Mouse (Mus musculus): Measurements from ENCODE around the gene Dtd2.

Gene Dtd2

GRCm38 (mm10) chr12:51985163-51985748 lies 21.0 kb downstream of the Dtd2 start:
- no peak for DNase-seq (ENCODE audit: low read depth, low spot score)

- DNase-seq (ENCODE audit: low read depth, low spot score) = no peak
These were observed 22.7 kb downstream of the Dtd2 start for GRCm38 (mm10) chr12:51983625-51984024.

DNA sequence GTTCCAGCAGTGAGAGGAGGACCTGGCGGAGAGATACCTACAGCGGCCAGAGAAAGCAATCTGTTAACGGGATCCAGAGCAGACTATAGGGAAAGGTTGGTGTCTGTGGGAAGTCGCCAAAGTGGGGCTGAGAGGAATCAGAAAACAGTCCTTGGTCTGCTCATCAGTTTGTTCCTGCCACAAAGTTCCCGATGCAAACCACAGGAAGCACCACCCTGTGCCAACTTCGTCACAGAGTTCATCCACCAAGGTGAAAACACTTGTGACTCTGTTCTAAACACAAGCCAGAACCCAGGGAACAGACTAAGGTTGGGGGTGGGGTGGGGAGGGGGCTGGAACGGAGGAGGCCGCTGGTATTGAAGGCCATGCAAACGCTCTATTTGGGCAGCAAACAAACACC lies 29.8 kb downstream of the Dtd2 start:
- peak; percentile 9 for DNase-seq (ENCODE audit: low read depth, low spot score)

- DNase-seq (ENCODE audit: low read depth, low spot score) = peak; percentile 15
These were observed 31.9 kb downstream of the Dtd2 start for GRCm38 (mm10) chr12:51974381-51974780.

DNA sequence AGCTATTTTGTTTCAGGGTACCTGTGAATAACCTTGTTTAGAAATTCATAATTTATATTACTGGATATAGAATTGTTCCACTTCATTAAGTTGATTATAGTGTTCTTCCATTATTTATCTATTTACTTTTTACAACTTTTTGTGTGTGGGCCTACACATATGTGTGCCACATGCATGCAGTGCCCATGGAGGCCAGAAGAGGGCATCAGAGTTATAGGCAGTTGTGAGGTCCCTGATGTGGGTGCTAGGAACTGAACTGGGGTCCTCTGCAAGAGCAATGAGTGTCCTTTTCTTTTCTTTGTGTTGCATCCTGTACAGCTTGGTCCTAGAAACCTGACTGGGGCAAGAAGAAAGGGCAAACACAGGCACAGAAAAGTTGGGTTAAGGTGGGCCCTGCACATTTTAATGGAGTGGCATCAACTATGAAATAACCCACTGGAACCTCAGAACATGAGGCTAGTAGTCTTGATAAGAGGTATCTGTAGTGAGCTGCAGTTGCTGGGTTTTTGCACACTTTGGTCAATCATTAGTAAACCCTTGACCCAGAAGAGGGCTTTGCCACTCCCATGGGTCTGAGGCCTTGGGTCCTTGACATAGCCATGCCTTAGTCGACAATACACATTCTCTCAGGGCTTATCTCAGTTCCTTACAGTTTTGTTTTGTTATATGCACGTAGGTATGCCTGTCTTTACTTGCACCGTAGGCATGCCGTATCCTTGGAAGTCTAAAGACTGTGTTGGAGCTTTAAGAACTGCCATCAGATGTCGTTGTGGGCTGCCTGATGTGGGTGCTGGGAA lies 33.8 kb downstream of the Dtd2 start:
- DNase-seq (ENCODE audit: low read depth, low spot score) = peak; percentile 47

DNA sequence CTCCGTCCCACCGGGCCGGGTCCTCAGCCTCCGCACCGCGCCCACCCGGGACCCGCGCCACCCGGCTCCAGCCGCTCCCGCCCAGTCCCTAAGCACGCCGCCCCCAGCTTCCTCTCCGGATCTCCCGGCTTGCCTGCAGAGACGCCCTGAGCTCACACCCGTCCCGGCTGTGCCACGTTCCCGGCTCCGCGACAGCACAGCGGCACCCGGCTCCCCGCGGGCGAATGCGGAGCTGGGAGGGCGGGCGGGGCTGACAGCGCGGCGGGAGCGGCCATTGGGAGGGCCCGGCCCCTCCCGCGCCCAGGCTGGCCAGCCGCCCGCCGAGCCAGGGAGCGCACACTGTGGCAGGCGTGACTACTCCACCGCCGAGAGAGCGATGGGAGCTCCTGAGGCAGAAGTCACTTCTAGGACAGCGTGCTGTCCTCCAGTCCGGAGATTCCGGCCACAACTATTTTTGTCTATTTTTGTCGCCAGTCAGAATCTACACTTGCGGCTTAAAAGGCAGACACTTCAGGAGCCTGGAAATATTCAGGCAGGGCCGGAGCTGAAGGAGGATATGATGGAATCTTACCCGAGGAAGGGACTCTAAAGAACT lies 35.1 kb downstream of the Dtd2 start, which contains the start of gene Heatr5a:
Gene Heatr5a, minus strand, starts transcription at position 252 of the 595 bp plus-strand sequence.
- DNase-seq (ENCODE audit: low read depth, low spot score) = peak; percentile 89

GRCm38 (mm10) chr12:51970352-51971069 lies 35.8 kb downstream of the Dtd2 start:
- DNase-seq (ENCODE audit: low read depth, low spot score) = no peak

- DNase-seq (ENCODE audit: low read depth, low spot score) = no peak
These were observed 36.4 kb downstream of the Dtd2 start for GRCm38 (mm10) chr12:51969876-51970275.

GRCm38 (mm10) chr12:51969092-51969491 lies 37.2 kb downstream of the Dtd2 start:
- DNase-seq (ENCODE audit: low read depth, low spot score) = no peak

- DNase-seq (ENCODE audit: low read depth, low spot score) = no peak
These were observed 38.2 kb downstream of the Dtd2 start for GRCm38 (mm10) chr12:51967915-51968595.

DNA sequence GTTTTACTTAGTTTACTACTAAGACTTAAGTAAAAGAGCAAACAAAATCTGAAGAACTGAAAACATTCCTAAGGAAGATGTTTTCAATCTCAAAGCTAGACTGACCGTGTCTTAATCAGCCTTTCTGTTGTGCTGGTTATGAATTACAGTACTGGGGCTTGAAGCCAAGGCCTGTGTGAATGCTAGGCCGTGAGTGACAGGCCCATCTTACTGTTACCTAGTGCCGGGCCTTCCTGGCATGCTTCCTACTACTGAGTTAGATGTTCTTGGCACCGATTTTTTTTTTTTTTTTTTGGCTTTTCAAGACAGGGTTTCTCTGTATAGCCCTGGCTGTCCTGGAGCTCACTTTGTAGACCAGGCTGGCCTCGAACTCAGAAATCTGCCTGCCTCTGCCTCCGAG lies 48.7 kb downstream of the Dtd2 start:
- no peak for DNase-seq (ENCODE audit: low read depth, low spot score)

DNA sequence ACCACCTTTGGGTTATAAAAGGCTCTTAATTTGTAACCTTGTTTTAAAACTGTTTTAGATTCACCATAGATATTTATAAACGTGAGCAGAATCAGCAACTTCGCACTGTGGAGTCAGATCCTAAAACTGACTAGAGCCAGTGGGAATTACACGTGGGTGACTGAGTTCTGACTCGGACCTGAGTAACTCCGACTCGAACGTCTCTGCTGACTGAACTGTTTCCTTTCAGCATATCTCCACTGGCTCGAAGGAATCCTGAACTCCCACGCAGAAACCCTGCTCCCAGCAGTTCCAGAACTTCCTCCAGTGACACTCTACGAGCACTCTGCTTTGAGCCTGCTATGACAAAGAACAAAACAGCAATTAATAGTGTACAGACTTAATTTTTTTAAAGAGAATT lies 54.0 kb downstream of the Dtd2 start:
- no peak for DNase-seq (ENCODE audit: low read depth, low spot score)

GRCm38 (mm10) chr12:51947498-51947945 lies 58.8 kb downstream of the Dtd2 start:
- DNase-seq (ENCODE audit: low read depth, low spot score) = no peak

GRCm38 (mm10) chr12:51945331-51945730 lies 61.0 kb downstream of the Dtd2 start:
- DNase-seq (ENCODE audit: low read depth, low spot score) = no peak

- no peak for DNase-seq (ENCODE audit: low read depth, low spot score)
These were observed 66.5 kb downstream of the Dtd2 start for GRCm38 (mm10) chr12:51939848-51940247.

Data from CD4-positive, CD25-positive, alpha-beta regulatory T cell, adult 2 months (primary cell).